Mouse (Mus musculus) kidney, adult 9 months (tissue): ENCODE data around the gene Chmp5.

ENCODE experiments used
- DNase-seq: peaks from one replicate; pipeline ENCODE4 v3.0.0; 2022

The Chmp5 gene

DNA sequence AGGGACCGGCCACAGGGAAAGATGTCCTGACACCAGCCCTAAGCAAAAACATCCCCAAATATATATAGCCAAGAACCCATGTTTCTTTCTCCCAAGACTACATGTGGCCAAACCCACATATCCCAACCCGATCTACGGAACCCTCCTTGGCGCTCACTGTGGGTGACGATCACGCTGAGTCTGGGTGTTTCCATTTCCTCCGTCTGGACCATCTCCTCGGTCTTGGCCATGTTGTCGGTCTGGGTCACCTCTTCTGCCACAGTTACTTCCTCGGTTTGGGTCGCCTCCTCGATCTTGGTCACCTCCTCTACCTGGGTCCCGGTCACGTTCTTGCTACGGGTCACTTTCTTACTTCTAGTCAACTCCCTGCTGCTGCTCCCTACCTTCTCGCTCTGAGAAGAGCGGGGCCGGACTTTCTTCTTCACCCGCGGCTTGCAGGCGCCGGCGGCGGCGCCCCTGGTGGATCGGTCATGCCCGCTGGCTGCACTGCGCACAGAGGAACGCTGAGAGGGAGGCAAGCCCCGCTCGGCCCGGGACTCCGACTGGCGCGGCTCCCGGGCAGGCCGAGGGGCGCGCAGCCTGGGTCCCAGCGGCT is 545 bp upstream of the Chmp5 start:
- no peak for DNase-seq

DNA sequence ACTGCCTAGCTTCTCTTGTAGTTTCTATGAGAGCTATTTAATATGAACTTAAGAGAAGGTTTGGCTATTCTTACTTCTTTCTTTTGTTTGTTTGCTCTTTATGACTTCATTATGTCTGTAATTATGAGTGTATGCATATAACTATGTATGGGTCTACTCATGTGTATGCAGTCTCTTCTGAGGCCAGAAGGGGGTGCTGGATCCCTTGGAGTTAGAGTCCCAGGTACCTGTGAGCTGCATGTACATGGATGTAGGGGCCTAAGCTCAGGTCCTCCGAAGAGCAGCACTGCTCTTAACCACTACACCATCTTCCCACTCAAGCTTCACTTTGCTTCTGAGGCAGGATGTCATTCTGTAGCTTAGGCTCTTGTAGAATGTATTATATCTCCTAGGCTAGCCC is 5.3 kb downstream of the Chmp5 start:
- peak; percentile 64 for DNase-seq

DNA sequence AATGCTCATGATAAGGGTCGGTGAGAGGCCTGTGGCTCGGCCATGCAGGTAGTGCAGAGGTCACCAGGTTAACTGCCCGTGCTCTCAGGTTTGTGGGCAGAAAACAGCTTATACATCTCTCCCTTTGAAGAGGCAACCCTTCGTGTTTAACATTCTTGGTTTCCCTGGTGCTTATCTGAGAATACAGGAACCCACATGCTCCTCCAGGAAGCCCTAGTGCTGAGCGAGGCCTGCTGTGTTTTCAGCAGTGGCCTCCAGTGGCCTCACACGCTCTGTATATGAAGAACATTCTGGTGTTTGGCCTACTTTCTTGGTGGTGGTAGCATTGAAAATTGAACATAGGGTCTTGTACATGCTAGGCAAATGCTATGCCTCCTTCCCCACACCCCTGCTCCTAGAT is 7.7 kb downstream of the Chmp5 start:
- no peak for DNase-seq

DNA sequence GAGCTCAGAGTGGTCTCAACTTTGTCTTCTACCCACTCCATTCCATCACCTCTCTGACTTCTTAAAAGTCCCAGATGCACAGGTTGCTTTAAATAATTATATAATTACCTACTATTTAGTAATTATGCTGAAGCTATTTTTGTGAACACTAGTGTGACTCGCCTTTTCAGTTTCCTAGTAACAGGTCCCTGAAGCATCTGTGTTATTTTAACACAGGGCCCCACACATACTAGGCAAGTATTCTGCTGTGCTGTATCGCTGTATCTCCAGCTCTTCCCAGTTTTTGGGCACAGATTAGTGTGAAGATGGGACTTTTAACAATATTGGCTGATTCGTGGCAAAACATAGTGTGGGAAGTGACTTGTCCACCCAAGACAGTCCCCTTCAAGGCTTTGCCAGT is 15.3 kb downstream of the Chmp5 start:
- DNase-seq = no peak

DNA sequence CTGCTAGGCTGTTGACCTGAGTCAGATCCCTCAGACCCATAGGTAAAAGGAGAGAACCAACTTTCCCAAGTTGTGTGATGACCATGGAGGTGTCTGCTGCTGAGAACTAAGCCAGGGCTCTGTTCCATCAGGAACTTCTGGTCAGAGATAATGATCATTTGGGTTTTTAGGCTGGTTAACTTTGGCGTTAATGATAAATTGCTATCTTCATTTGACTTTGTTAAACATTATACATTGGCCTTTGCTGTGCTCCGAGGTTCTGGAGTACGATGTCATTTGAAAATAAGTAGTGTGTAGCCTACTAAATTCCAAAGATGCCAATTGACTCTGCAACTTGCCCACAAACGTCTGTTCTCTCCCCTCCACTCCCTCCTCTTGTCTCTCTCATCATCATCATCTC is 21.0 kb downstream of the Chmp5 start:
- peak; percentile 68 for DNase-seq

DNA sequence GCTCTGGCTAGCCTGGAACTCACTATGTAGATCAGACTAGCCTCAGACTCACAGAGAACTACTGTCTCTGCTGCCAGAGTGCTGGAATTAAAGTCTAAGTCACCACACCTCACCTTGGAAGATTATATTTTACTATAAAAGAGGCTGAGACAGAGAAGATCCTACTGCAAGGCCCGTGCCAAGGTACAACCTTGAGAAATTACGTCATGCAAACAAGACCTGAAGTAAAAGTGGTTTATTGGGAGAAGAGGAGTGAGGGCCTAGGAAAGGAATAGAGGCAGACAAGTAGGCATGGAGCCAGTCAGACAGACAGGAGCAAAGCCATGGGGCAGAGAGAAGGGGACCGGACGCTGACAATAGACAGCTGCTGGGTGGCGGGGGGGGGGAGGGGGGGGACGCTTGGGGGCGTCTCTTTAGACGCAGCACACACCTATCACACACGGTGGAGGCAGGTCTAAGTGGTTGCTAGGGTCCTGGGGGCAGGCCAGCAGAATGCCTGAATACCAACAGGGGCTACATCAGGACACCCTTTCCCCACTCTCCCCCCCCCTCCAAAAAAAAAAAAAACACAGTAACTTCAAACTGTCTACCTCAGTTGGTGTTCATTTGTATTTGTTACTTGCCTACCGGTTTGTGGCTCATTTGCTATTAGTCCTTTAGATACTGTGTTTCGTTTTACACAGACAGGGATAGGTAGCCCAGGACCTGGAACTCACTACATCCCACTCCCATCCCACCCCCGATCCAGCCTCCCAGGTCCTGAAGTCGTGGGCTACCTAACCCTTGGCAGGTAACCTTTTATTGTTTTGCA is 21.8 kb downstream of the Chmp5 start:
- peak; percentile 50 for DNase-seq

DNA sequence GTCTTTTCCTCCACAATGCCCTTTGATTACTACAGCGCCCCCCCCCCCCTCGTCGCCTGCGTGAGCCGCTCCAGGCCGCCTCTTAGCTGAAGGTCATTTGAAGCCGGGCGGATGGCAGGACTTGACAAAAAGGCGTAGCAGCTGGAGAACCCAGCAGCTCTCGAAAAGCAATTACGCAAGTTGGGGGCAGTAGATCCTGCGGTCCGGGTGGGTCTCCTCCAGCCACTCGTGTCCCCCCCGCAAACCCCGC is 22.3 kb downstream of the Chmp5 start:
- DNase-seq = no peak

DNA sequence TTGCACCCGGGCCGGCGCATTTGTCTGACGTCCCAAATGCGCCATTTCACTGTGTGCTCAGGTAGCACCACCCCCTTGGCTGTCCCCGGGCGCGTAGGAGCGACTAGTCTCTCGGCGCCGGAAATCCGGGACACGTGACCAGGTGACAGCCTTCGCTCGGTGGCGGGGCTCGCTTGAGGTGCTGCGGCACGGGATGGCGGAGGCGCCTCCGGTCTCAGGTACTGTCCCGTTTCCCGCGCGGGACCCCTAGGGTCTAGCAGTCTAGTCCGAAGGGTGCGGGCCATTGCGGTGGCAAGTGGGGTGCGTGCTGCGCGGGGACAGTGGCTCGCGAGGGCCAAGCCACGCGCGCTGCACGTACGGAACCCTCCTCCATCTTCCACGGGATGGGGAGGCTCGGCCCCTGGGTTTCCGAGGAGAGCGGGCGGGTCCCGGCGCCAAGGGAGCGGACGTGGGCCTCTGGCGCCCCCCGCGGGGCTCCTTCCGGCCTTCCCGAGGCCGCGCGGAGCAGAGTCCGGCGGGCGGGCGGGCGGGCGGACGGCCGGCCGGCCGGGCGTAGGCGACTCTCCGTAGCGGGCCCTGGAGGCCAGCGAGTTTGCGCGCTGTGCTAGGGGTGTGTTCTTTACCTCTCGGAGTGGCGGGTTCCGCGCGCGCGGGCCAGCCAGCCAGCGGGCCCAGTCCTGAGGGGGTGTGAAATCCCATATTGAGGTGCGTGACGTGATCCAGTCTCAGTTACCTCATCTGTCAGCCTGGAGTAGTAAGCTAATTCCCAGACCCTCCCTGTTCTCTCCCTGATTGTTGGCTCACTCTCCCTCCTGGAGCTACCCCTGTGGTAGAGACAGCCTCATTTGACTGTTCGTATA is 22.9 kb downstream of the Chmp5 start, which contains the start of gene Nfx1:
Gene Nfx1, plus strand, starts transcription at position 65 of the 860 bp plus-strand sequence.
- peak; percentile 96 for DNase-seq

DNA sequence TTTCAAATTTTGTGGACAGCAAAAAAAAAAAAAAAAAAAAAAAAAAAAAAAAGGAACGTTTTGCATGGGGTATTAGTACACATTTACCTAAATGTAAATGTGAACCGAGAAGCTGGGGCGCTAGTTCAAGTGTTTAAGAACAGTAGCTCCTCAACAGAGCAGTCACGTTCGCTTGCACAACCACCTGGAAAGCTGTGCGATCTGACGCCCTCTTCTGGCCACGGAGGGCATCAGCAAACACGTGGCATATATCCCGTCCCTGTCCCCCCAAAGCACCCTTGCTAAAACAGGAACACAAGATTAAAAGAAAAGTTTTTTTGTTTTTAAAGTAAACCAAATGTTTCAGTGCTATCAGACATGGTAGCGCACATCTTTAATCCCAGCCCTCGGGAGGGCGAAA is 23.5 kb downstream of the Chmp5 start:
- DNase-seq = peak; percentile 31

DNA sequence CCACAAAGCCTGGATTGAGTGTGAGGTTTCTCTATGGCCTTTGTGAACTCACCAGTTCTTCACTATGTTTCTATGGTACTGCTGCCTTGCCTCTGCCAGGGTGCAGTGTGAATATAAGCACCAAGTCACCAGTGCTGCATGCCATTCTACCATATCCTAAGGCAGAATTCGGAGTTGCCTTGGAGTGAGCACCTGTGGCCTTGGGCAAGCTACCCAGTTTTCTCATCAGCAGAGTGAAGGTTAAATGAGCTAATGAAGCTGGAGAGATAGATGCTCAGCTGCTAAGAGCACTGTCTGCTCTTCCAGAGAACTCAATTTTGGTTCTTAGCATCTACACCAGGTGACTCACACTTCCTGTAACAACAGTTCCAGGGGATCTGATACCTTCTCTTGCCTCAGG is 25.8 kb downstream of the Chmp5 start:
- no peak for DNase-seq

DNA sequence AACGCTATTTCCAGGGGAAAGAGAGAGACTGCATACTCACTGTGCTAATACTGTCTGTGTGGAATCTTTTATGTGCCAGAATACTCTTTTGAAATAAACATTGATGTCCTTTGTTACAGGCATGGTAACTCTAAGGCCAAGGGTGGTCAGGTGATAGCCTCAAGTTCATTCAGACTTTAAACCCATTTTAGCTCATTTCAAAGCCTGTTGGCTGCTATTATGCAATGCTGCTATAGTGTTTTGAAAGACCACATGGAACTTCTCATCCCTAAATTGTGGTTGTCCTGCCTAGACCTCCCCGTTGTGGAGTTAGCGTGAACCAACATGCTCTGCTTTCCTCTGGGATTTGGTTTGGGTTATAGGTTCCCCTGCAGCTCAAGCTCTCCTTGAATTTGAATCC is 27.5 kb downstream of the Chmp5 start:
- DNase-seq = peak; percentile 26

DNA sequence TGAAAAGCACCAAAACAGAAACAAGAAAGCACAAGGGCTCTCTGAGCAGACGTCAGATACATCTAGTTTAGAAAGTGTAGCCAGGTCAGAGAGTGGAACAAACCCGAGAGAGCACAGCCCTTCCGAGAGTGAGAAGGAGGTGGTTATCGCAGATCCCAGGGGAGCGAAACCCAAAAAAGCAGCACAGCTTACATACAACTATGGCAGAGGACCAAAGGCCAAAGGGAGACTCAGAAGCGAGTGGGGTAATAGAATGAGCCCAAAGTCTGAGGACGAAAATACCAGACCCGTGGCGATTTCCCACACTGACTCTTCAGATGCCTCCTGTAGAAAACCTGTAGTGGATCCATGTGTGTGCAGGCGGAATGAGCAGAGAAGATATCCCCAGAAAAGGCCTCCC is 28.4 kb downstream of the Chmp5 start:
- DNase-seq = no peak

DNA sequence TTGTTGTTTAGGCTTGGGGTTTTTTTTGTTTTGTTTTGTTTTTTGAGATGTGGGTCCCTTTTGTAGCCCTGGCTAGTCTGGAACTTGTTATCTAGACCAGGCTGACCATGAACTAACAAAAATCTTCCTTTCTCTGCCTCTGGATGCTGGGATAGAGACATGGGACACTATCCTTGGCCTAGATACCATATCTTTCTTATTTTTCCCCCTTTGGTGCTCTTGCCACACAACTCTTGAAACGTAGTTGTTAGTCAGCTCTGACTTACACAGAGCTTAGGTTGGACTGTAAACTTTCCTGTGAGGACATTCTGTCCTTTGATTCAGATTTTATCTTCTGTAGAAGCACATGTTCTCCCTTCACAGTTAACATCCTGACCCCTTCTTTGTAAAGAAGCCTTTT is 31.2 kb downstream of the Chmp5 start:
- no peak for DNase-seq

DNA sequence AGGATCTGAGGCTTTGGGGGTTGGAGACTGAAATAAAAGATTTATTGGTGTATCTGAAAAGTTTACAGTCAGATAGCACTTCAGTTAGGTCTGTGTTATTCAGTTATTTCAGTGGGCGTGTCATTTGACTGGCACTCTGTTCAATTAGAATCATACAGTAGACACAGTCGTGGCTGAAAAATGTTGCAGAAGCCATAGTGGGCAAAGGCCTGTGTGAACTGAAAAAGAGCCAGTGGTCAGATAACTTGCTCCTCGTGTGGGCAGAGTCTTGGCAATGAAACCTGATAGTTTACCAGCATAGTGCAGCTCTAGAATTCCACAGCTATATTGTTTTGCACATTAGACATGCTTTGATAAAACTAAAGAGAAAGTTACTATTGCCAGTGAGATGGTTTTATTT is 34.3 kb downstream of the Chmp5 start:
- DNase-seq = no peak

DNA sequence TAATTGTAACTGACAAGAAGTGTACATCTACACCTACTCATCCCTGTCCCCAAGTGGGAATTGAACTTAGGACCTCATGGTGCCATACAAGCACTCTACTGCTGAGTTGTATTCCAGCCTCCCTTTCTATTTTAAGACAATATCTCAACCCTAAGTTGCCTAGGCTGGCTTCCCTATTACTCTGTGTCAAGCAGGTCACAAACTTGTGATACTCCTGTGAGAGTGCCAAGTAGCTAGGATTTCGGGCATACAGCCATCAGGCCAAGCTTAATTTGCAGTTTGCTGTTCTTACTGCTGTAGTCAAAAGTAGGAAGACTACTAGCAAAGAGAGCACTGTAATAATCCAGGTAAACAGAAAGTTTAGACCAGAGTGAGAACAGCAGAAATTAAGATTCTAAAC is 35.5 kb downstream of the Chmp5 start:
- DNase-seq = peak; percentile 24

DNA sequence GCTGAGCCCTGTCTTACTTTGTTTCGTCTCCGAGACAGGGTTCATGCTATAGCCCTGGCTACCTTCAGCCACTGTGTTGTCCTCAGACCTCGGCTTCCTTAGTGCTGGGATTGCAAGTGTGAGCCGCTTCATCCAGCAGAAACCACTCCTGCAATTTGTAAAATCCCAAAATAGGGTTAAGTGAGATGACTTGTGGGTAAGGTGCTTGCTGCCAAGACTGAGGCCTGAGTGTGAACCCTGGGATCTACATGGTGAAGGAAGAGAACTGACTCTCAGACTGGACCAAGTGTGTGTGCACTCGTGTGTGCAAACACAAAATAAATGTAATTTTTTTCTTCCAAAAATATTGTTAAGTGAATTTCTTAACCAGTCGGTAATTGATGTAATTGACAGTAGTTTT is 41.4 kb downstream of the Chmp5 start:
- no peak for DNase-seq

DNA sequence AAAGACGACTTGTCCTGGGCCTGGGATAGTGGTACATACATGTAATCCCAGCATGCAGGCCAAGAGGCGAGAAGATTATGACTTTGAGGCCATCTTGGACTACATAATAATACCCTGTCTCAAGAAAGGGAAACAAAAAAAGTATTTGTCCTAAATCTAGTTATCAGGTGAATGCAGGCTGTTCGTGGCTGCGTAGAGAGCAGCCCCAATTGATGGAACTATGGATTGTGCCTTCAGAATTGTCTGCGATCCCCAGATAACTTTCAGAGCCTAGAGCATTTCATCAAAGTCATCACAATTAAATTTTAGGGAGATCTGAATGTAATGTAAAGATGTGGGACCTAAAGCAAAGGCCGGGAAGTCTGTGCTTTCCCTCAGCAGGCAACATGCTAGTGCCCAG is 48.1 kb downstream of the Chmp5 start:
- no peak for DNase-seq

DNA sequence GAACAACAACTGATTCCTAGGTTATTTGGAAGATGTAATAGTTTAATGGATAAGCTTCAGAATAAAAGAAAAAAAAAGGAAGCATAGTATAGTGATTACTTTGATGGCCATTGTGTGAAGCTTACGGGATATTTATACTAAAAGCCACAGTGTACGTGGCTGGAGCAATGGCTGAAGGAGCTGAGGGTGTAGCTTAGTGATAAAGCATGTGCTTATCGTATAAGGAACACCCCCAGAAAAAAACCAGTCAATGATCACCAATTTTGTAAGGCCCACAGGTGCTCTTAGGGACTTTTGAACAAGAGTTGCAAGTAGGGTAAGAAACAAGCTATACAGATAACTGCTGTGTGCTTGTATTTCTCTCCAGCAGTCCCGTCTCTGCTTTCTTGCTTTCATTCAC is 49.7 kb downstream of the Chmp5 start:
- DNase-seq = no peak

DNA sequence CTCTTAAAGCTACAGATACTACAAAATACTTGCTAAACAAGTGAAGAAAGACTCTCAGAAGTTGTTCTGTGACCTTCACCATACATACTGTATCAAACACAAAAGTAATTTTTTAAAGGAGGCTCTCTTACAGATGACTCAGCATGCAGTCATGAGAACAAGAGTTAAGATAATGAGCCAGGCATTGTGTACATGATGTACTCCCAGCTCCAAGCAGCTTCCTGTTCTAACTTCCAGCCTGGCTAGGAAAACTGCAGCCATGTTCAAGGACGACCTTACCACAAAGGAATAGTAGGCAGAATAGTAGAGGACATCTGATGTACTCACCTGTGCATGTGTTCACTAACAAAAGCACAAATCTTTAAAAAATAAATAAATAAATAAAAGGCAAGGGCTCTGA is 52.1 kb downstream of the Chmp5 start:
- DNase-seq = no peak

DNA sequence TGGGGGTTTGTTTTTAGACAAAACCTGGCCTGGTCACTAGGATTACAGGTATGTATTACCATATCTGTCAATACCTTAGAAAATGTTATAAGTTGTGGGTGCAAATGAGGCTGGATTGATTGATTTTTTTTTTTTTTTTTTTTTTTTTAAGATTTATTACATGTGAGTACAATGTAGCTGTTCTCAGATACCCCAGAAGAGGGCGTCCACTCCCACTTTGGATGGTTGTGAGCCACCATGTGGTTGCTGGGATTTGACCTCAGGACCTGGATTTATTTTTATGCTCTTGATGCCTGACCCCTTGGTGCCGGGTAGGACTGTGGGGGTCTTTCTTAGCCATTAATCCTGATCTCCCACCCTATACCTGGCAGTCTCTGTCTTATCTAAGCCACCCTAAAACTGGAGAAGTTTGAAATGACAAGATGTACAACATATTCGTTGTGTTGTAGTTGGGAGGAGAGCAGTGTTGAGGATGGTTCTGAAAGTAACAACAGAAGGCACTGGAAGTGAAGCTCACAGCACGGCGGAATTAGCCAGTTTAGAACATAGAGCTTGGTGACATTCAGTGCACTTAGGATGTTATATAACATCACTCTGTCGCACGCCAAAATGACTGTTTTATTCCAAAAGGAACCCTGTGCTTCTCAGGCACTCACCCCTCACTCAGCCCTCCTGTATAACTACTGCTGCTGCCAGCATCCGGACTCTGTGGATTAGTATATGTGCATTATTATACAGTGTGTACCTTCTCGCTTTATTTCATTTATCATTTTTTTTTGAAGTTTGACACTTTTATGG is 52.8 kb downstream of the Chmp5 start:
- DNase-seq = no peak

DNA sequence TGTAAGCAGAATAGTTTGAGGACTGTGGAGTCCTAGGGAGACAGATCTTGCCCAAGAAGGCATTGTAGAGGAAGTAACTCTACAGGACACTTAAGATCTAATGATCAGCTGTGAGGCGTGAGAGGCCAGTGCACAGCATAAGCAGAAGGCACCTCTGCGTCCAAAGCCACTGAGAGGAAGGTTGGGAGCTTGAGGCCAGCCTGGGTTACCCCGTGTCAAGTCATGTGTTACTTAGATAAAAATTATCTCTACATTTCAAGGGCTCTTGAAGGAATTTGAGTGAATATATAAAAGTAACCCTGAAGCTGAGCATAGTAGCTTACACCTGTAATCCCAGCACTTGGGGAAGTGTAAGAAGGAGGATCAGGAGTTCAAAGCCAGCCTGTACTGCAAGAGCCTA is 65.1 kb downstream of the Chmp5 start:
- no peak for DNase-seq
